Mouse (Mus musculus): ENCODE results near the gene Myo16. TPM values are rescaled to one million over a fixed set of nuclear protein-coding genes. Genes with fewer than 3 reads are reported as not detected.

Gene Myo16
- polyA plus RNA-seq, 1 experiment from 2014 or later, result 0.67 TPM

- Histone ChIP-seq H3K4me1 (no peaks in the 10 kb centered on the region), H3K4me2 (no peak overlapping the region), H3K9ac (no peak overlapping the region), H3K27ac (no peak overlapping the region), H3K27me3 (no peaks in the 10 kb centered on the region), H3K36me3 (no peaks in the 10 kb centered on the region), H3K9me3 (no peaks in the 10 kb centered on the region), H3K4me3 (no peak overlapping the region)
- ATAC-seq (ENCODE audit: borderline replicate concordance, extremely low read depth, low FRiP score, low TSS enrichment), result no peak
- 74% methylated on average over 5 of the region's 5 CpGs for WGBS
Observed at GRCm38 (mm10) chr8:10462271-10462670, 308.6 kb downstream of the Myo16 start.

- H3K9me3 ChIP-seq, result no peaks in the 10 kb centered on the region
- no peak for ATAC-seq (ENCODE audit: borderline replicate concordance, extremely low read depth, low FRiP score, low TSS enrichment)
- no peak overlapping the region for H3K4me2 ChIP-seq
- no peak overlapping the region for H3K27ac ChIP-seq
- no peak overlapping the region for H3K9ac ChIP-seq
- no peak overlapping the region for H3K4me3 ChIP-seq
- no peaks in the 10 kb centered on the region for H3K27me3 ChIP-seq
- H3K36me3 ChIP-seq, result no peaks in the 10 kb centered on the region
- WGBS, result 24% methylated on average over 3 of the region's 3 CpGs
- no peaks in the 10 kb centered on the region for H3K4me1 ChIP-seq
Observed at GRCm38 (mm10) chr8:10468490-10468889, 314.8 kb downstream of the Myo16 start.

DNA sequence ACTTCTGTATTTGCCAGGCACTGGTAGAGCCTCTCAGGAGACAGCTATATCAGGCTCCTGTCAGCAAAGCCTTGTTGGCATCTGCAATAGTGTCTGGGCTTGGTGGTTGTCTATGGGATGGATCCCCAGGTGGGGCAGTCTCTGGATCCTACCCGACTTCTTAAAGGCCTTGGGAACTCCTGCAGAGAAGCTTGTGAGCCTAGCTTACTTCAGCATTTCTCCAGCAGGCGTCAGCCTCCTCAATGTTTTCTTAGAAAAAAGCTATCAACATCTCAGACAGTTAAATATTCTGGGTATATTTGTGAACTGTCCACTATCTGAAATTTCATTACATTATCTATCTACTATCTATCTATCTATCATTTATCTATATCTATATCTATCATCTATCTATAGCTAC lies 315.9 kb downstream of the Myo16 start:
- no peaks in the 10 kb centered on the region for H3K27me3 ChIP-seq
- ATAC-seq (ENCODE audit: borderline replicate concordance, extremely low read depth, low FRiP score, low TSS enrichment), result no peak
- no peak overlapping the region for H3K9ac ChIP-seq
- no peaks in the 10 kb centered on the region for H3K36me3 ChIP-seq
- 50% methylated on average over 2 of the region's 2 CpGs for WGBS
- H3K4me1 ChIP-seq, result no peaks in the 10 kb centered on the region
- no peak overlapping the region for H3K4me3 ChIP-seq
- no peaks in the 10 kb centered on the region for H3K9me3 ChIP-seq
- no peak overlapping the region for H3K4me2 ChIP-seq
- H3K27ac ChIP-seq, result no peak overlapping the region

- H3K27me3 ChIP-seq, result no peaks in the 10 kb centered on the region
- no peak overlapping the region for H3K4me2 ChIP-seq
- H3K9me3 ChIP-seq, result no peaks in the 10 kb centered on the region
- no peak overlapping the region for H3K4me3 ChIP-seq
- ATAC-seq (ENCODE audit: borderline replicate concordance, extremely low read depth, low FRiP score, low TSS enrichment), result no peak
- WGBS, result 32% methylated on average over 6 of the region's 6 CpGs
- H3K9ac ChIP-seq, result no peak overlapping the region
- H3K27ac ChIP-seq, result no peak overlapping the region
- H3K36me3 ChIP-seq, result no peaks in the 10 kb centered on the region
- no peaks in the 10 kb centered on the region for H3K4me1 ChIP-seq
Observed at GRCm38 (mm10) chr8:10470280-10470679, 316.6 kb downstream of the Myo16 start.

- H3K4me2 ChIP-seq, result no peak overlapping the region
- no peaks in the 10 kb centered on the region for H3K4me1 ChIP-seq
- no peaks in the 10 kb centered on the region for H3K27me3 ChIP-seq
- H3K9ac ChIP-seq, result no peak overlapping the region
- no peaks in the 10 kb centered on the region for H3K36me3 ChIP-seq
- 74% methylated on average over 3 of the region's 3 CpGs for WGBS
- no peak overlapping the region for H3K27ac ChIP-seq
- no peaks in the 10 kb centered on the region for H3K9me3 ChIP-seq
- no peak overlapping the region for H3K4me3 ChIP-seq
- no peak for ATAC-seq (ENCODE audit: borderline replicate concordance, extremely low read depth, low FRiP score, low TSS enrichment)
Observed at GRCm38 (mm10) chr8:10472371-10472770, 318.7 kb downstream of the Myo16 start.

DNA sequence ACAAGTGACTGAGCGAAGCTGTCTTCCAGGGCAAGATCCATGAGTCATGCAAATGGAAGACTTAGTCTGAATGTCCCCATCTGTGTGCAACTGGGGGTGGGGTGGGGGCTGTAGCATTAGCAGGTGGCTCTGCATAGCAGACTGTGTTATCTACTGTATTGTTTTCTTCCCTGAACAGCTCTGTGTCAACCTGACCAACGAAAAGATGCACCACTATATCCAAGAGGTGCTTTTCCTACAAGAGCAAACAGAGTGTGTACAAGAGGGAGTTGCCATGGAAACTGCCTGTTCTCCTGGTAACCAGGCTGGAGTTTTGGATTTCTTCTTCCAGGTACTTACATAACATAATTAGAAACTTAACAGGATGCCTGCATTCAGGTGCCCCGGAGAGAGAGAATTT lies 320.7 kb downstream of the Myo16 start:
- Histone ChIP-seq H3K9me3 (no peaks in the 10 kb centered on the region), H3K4me2 (no peak overlapping the region), H3K4me3 (no peak overlapping the region), H3K9ac (no peak overlapping the region), H3K27ac (no peak overlapping the region), H3K36me3 (no peaks in the 10 kb centered on the region), H3K4me1 (no peaks in the 10 kb centered on the region), H3K27me3 (no peaks in the 10 kb centered on the region)
- WGBS, result 67% methylated on average over 3 of the region's 3 CpGs
- no peak for ATAC-seq (ENCODE audit: borderline replicate concordance, extremely low read depth, low FRiP score, low TSS enrichment)

- no peak for ATAC-seq (ENCODE audit: borderline replicate concordance, extremely low read depth, low FRiP score, low TSS enrichment)
- Histone ChIP-seq H3K27me3 (no peaks in the 10 kb centered on the region), H3K4me3 (no peak overlapping the region), H3K9ac (no peak overlapping the region), H3K4me2 (no peak overlapping the region), H3K9me3 (no peaks in the 10 kb centered on the region), H3K27ac (no peak overlapping the region), H3K36me3 (no peaks in the 10 kb centered on the region), H3K4me1 (no peaks in the 10 kb centered on the region)
- WGBS, result 71% methylated on average over 10 of the region's 10 CpGs
Observed at GRCm38 (mm10) chr8:10479059-10479458, 325.3 kb downstream of the Myo16 start.

GRCm38 (mm10) chr8:10480850-10481249 lies 327.1 kb downstream of the Myo16 start:
- H3K27ac ChIP-seq, result no peak overlapping the region
- ATAC-seq (ENCODE audit: borderline replicate concordance, extremely low read depth, low FRiP score, low TSS enrichment), result no peak
- WGBS, result 76% methylated on average over 8 of the region's 8 CpGs
- no peaks in the 10 kb centered on the region for H3K27me3 ChIP-seq
- no peak overlapping the region for H3K4me3 ChIP-seq
- no peaks in the 10 kb centered on the region for H3K36me3 ChIP-seq
- H3K4me1 ChIP-seq, result no peaks in the 10 kb centered on the region
- no peaks in the 10 kb centered on the region for H3K9me3 ChIP-seq
- no peak overlapping the region for H3K9ac ChIP-seq
- no peak overlapping the region for H3K4me2 ChIP-seq

GRCm38 (mm10) chr8:10482064-10482463 lies 328.4 kb downstream of the Myo16 start:
- no peak overlapping the region for H3K4me3 ChIP-seq

GRCm38 (mm10) chr8:10482880-10483279 lies 329.2 kb downstream of the Myo16 start:
- no peaks in the 10 kb centered on the region for H3K27me3 ChIP-seq
- H3K36me3 ChIP-seq, result no peaks in the 10 kb centered on the region
- no peak overlapping the region for H3K4me2 ChIP-seq
- H3K4me1 ChIP-seq, result no peaks in the 10 kb centered on the region
- no peak overlapping the region for H3K27ac ChIP-seq
- H3K9ac ChIP-seq, result no peak overlapping the region
- H3K9me3 ChIP-seq, result no peaks in the 10 kb centered on the region
- ATAC-seq (ENCODE audit: borderline replicate concordance, extremely low read depth, low FRiP score, low TSS enrichment), result no peak
- H3K4me3 ChIP-seq, result no peak overlapping the region
- 45% methylated on average over 1 of the region's 1 CpGs for WGBS

More at GRCm38 (mm10) chr8:10482064-10482463, 328.4 kb downstream of the Myo16 start:
- Histone ChIP-seq H3K9me3 (no peaks in the 10 kb centered on the region), H3K4me1 (no peaks in the 10 kb centered on the region), H3K4me2 (no peak overlapping the region), H3K9ac (no peak overlapping the region), H3K36me3 (no peaks in the 10 kb centered on the region), H3K27ac (no peak overlapping the region), H3K27me3 (no peaks in the 10 kb centered on the region)
- ATAC-seq (ENCODE audit: borderline replicate concordance, extremely low read depth, low FRiP score, low TSS enrichment), result no peak
- WGBS, result 80% methylated on average over 5 of the region's 5 CpGs

- H3K27me3 ChIP-seq, result no peaks in the 10 kb centered on the region
- no peak overlapping the region for H3K27ac ChIP-seq
- ATAC-seq (ENCODE audit: borderline replicate concordance, extremely low read depth, low FRiP score, low TSS enrichment), result no peak
- no peak overlapping the region for H3K9ac ChIP-seq
- H3K4me2 ChIP-seq, result no peak overlapping the region
- H3K9me3 ChIP-seq, result no peaks in the 10 kb centered on the region
- no peaks in the 10 kb centered on the region for H3K4me1 ChIP-seq
- H3K4me3 ChIP-seq, result no peak overlapping the region
- no peaks in the 10 kb centered on the region for H3K36me3 ChIP-seq
- WGBS, result 18% methylated on average over 5 of the region's 5 CpGs
Observed at GRCm38 (mm10) chr8:10483841-10484240, 330.1 kb downstream of the Myo16 start.

DNA sequence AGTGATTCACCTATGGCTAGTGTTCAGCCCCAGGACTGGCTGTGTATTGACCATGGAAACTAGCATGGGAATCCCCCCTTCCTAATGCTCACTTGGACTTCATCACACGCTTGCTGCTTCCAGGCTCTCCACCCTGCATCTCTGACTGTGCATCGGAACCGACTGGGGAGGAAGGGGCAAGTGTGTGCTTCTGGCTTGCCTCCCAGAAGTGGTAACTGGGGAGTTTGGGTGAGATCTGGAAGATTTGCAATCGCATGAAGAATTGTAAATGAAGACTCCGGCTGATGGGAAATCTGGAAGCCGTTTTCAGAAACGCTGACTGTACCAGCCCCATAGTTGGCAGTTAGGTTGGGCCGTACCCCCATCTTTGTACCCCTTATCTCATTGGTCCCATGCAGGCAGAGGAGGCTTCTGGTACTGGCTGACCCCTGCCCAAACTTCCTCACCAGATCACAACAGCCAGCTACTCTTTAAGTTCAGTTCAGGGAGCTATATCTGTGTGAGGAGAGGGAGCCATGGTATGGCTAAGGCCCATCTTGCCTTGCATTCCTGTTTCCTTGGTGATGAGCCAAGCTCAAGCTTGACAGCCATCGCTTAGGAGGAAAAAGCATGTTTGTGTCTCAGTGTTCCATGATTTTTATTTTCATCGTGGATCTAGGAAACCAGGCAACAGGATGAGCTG lies 336.2 kb downstream of the Myo16 start:
- ATAC-seq (ENCODE audit: borderline replicate concordance, extremely low read depth, low FRiP score, low TSS enrichment), result no peak
- Histone ChIP-seq H3K9ac (no peak overlapping the region), H3K9me3 (no peaks in the 10 kb centered on the region), H3K27ac (no peak overlapping the region), H3K4me3 (no peak overlapping the region), H3K4me2 (no peak overlapping the region), H3K36me3 (no peaks in the 10 kb centered on the region), H3K27me3 (no peaks in the 10 kb centered on the region), H3K4me1 (no peaks in the 10 kb centered on the region)
- WGBS, result 77% methylated on average over 10 of the region's 10 CpGs

DNA sequence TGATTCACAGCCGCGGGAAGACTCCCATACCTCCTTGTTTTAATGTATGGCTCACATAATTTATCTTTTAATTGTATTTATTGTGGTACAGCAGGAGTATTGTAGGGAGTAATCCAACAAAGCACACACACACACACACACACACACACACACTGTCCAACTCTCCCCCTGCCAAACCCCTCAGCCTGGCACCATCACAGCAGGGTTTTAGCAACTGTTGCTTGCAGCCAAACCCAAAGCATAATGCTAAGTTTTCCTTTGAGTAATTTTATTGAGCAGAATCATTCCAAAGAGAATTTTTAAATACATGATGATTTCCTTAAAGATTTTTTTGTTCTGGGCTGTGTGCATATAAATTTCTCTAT lies 336.7 kb downstream of the Myo16 start:
- no peaks in the 10 kb centered on the region for H3K9me3 ChIP-seq
- H3K4me1 ChIP-seq, result no peaks in the 10 kb centered on the region
- H3K36me3 ChIP-seq, result no peaks in the 10 kb centered on the region
- H3K4me2 ChIP-seq, result no peak overlapping the region
- H3K27ac ChIP-seq, result no peak overlapping the region
- no peak overlapping the region for H3K9ac ChIP-seq
- no peak for ATAC-seq (ENCODE audit: borderline replicate concordance, extremely low read depth, low FRiP score, low TSS enrichment)
- no peak overlapping the region for H3K4me3 ChIP-seq
- WGBS, result 92% methylated on average over 2 of the region's 2 CpGs
- no peaks in the 10 kb centered on the region for H3K27me3 ChIP-seq

All from lung, embryonic 15.5 days (tissue).